Mouse (Mus musculus): ENCODE measurements around the gene Olfr710. TPM values are rescaled to one million over a fixed set of nuclear protein-coding genes. Genes with fewer than 3 reads are reported as not detected.

The Olfr710 gene
- not detected for total RNA-seq (2023)

GRCm38 (mm10) chr7:106948212-106948611, at the start of gene Olfr710:
TSS of gene Olfr710 (minus strand) at chr7:106948312.

GRCm38 (mm10) chr7:106975353-106975752, 27.2 kb upstream of the Olfr710 start, which contains the start of gene Olfr711:
TSS of gene Olfr711 (minus strand) at chr7:106975453.

GRCm38 (mm10) chr7:106963837-106964236, 15.7 kb upstream of the Olfr710 start, which contains the start of gene Olfr6:
TSS of gene Olfr6 (minus strand) at chr7:106963937.

GRCm38 (mm10) chr7:106932119-106932518, 16.0 kb downstream of the Olfr710 start, which contains the start of gene Olfr709-ps1:
TSS of gene Olfr709-ps1 (minus strand) at chr7:106932219.

GRCm38 (mm10) chr7:106907676-106908075, 40.4 kb downstream of the Olfr710 start, which contains the start of gene Olfr1532-ps1:
TSS of gene Olfr1532-ps1 (plus strand) at chr7:106908001.

GRCm38 (mm10) chr7:106901141-106901540, 47.0 kb downstream of the Olfr710 start, which contains the start of gene Olfr707:
TSS of gene Olfr707 (minus strand) at chr7:106901241.

Other genes starting within 250 kb of the Olfr710 start
- not detected for gene Olfr695, start 231.9 kb downstream of the Olfr710 start, total RNA-seq (2023)
- gene Olfr697, start 205.9 kb downstream of the Olfr710 start, total RNA-seq (2023): not detected
- not detected for gene Olfr698, start 192.9 kb downstream of the Olfr710 start, total RNA-seq (2023)
- not detected for gene Olfr699, start 155.1 kb downstream of the Olfr710 start, total RNA-seq (2023)
- gene Olfr700, start 139.5 kb downstream of the Olfr710 start, total RNA-seq (2023): not detected
- not detected for gene Olfr701, start 134.2 kb downstream of the Olfr710 start, total RNA-seq (2023)
- gene Olfr702, start 114.4 kb downstream of the Olfr710 start, total RNA-seq (2023): not detected
- not detected for gene Olfr703, start 105.0 kb downstream of the Olfr710 start, total RNA-seq (2023)
- not detected for gene Olfr704, start 85.1 kb downstream of the Olfr710 start, total RNA-seq (2023)
- gene Olfr705, start 71.4 kb downstream of the Olfr710 start, total RNA-seq (2023): not detected
- not detected for gene Olfr706, start 60.1 kb downstream of the Olfr710 start, total RNA-seq (2023)
- not detected for gene Olfr707, start 47.1 kb downstream of the Olfr710 start, total RNA-seq (2023)
- gene Olfr1532-ps1, start 40.3 kb downstream of the Olfr710 start, total RNA-seq (2023): not detected
- not detected for gene Olfr709-ps1, start 16.1 kb downstream of the Olfr710 start, total RNA-seq (2023)
- gene Olfr6, start 15.6 kb upstream of the Olfr710 start, total RNA-seq (2023): not detected
- gene Olfr711, start 27.1 kb upstream of the Olfr710 start, total RNA-seq (2023): not detected
- gene Olfr2, start 57.8 kb upstream of the Olfr710 start, total RNA-seq (2023): not detected
- not detected for gene Olfr713, start 82.9 kb upstream of the Olfr710 start, total RNA-seq (2023)
- gene Olfr714, start 122.7 kb upstream of the Olfr710 start, total RNA-seq (2023): not detected
- gene Olfr17, start 144.9 kb upstream of the Olfr710 start, total RNA-seq (2023): not detected
- not detected for gene Olfr715b, start 162.1 kb upstream of the Olfr710 start, total RNA-seq (2023)
- gene Olfr715, start 182.8 kb upstream of the Olfr710 start, total RNA-seq (2023): not detected
- not detected for gene Olfr716, start 190.0 kb upstream of the Olfr710 start, total RNA-seq (2023)
- gene Nlrp14, start 218.7 kb upstream of the Olfr710 start, total RNA-seq (2023): not detected

All from CD4-positive naive resting alpha-beta T cell, adult 76 days (primary cell).